Mouse (Mus musculus) WW6 (cell line): ENCODE data around the gene Mbtps2.

Experiments
- DNase-seq: peaks from one replicate; pipeline ENCODE4 v3.0.0-alpha.2; 2013; ENCODE audit warnings: low read depth, low spot score

Gene Mbtps2

GRCm38 (mm10) chrX:157598186-157598996, at the start of gene Mbtps2:
TSS of gene Mbtps2 (minus strand) at chrX:157598715.
- no peak for DNase-seq

GRCm38 (mm10) chrX:157646399-157646798, 47.9 kb upstream of the Mbtps2 start:
- DNase-seq, result no peak

GRCm38 (mm10) chrX:157644700-157645099, 46.2 kb upstream of the Mbtps2 start:
- no peak for DNase-seq

- DNase-seq, result peak; percentile 7
These were observed 45.8 kb upstream of the Mbtps2 start for GRCm38 (mm10) chrX:157644300-157644699.

- DNase-seq, result no peak
These were observed 44.3 kb upstream of the Mbtps2 start for GRCm38 (mm10) chrX:157642856-157643255.

- DNase-seq, result no peak
These were observed 38.7 kb upstream of the Mbtps2 start for GRCm38 (mm10) chrX:157637253-157637652.

GRCm38 (mm10) chrX:157633676-157634414, 35.3 kb upstream of the Mbtps2 start:
- no peak for DNase-seq

GRCm38 (mm10) chrX:157630341-157630740, 31.8 kb upstream of the Mbtps2 start:
- DNase-seq, result no peak

- no peak for DNase-seq
These were observed 14.4 kb upstream of the Mbtps2 start for GRCm38 (mm10) chrX:157612894-157613293.

- DNase-seq, result no peak
These were observed 2.9 kb upstream of the Mbtps2 start for GRCm38 (mm10) chrX:157601450-157601849.

GRCm38 (mm10) chrX:157597585-157598185, 830 bp downstream of the Mbtps2 start:
- DNase-seq, result no peak

- no peak for DNase-seq
These were observed 1.7 kb downstream of the Mbtps2 start for GRCm38 (mm10) chrX:157596802-157597201.

- DNase-seq, result no peak
These were observed 2.6 kb downstream of the Mbtps2 start for GRCm38 (mm10) chrX:157595927-157596326.

GRCm38 (mm10) chrX:157594606-157595005, 3.9 kb downstream of the Mbtps2 start:
- DNase-seq, result no peak

GRCm38 (mm10) chrX:157587001-157587400, 11.5 kb downstream of the Mbtps2 start:
- no peak for DNase-seq

GRCm38 (mm10) chrX:157586397-157586796, 12.1 kb downstream of the Mbtps2 start:
- no peak for DNase-seq

GRCm38 (mm10) chrX:157579108-157579614, 19.4 kb downstream of the Mbtps2 start:
- DNase-seq, result peak; percentile 46

GRCm38 (mm10) chrX:157574683-157575082, 23.8 kb downstream of the Mbtps2 start:
- no peak for DNase-seq

- peak; percentile 50 for DNase-seq
These were observed 29.7 kb downstream of the Mbtps2 start, which contains the start of gene Yy2 for GRCm38 (mm10) chrX:157568840-157569239. TSS of gene Yy2 (minus strand) at chrX:157568985.

GRCm38 (mm10) chrX:157563794-157564193, 34.7 kb downstream of the Mbtps2 start:
- DNase-seq, result no peak

GRCm38 (mm10) chrX:157547082-157547481, 51.4 kb downstream of the Mbtps2 start:
- DNase-seq, result no peak

GRCm38 (mm10) chrX:157506400-157506799, 92.1 kb downstream of the Mbtps2 start:
- DNase-seq, result no peak
